Mouse (Mus musculus): Measurements from ENCODE around the gene Fbxo36.
A peak's percentile ranks its signal among the peaks of the same experiment; 100 is the strongest.

Gene Fbxo36

GRCm38 (mm10) chr1:84860360-84861254, 21.0 kb downstream of the Fbxo36 start:
- no peak for DNase-seq

- no peak for DNase-seq
These were observed 21.6 kb downstream of the Fbxo36 start for GRCm38 (mm10) chr1:84861255-84861630.

- DNase-seq = no peak
These were observed 25.0 kb downstream of the Fbxo36 start for GRCm38 (mm10) chr1:84864645-84865044.

GRCm38 (mm10) chr1:84866231-84866630, 26.6 kb downstream of the Fbxo36 start:
- peak; percentile 72 to 75 for DNase-seq

GRCm38 (mm10) chr1:84866706-84867230, 27.1 kb downstream of the Fbxo36 start:
- DNase-seq = no peak

- DNase-seq = no peak
These were observed 28.7 kb downstream of the Fbxo36 start for GRCm38 (mm10) chr1:84868311-84868710.

GRCm38 (mm10) chr1:84868841-84869240, 29.2 kb downstream of the Fbxo36 start:
- DNase-seq = no peak

- DNase-seq = peak in 1 of 2 experiments; percentile 27
These were observed 29.9 kb downstream of the Fbxo36 start for GRCm38 (mm10) chr1:84869498-84869897.

GRCm38 (mm10) chr1:84871131-84871530, 31.5 kb downstream of the Fbxo36 start:
- peak; percentile 85 to 93 for DNase-seq

- DNase-seq = peak; percentile 71 to 87
These were observed 32.5 kb downstream of the Fbxo36 start for GRCm38 (mm10) chr1:84872105-84872504.

- no peak for DNase-seq
These were observed 33.3 kb downstream of the Fbxo36 start for GRCm38 (mm10) chr1:84872939-84873338.

- peak; percentile 56 to 85 for DNase-seq
These were observed 37.9 kb downstream of the Fbxo36 start for GRCm38 (mm10) chr1:84877590-84877989.

- peak; percentile 49 to 66 for DNase-seq
These were observed 40.0 kb downstream of the Fbxo36 start for GRCm38 (mm10) chr1:84879571-84880120.

GRCm38 (mm10) chr1:84881248-84882065, 41.8 kb downstream of the Fbxo36 start:
- DNase-seq = no peak

- DNase-seq = peak in 1 of 2 experiments; percentile 55
These were observed 42.5 kb downstream of the Fbxo36 start for GRCm38 (mm10) chr1:84882066-84882532.

- no peak for DNase-seq
These were observed 43.3 kb downstream of the Fbxo36 start for GRCm38 (mm10) chr1:84882937-84883336.

- DNase-seq = no peak
These were observed 44.2 kb downstream of the Fbxo36 start for GRCm38 (mm10) chr1:84883889-84884288.

- no peak for DNase-seq
These were observed 45.5 kb downstream of the Fbxo36 start for GRCm38 (mm10) chr1:84885174-84885573.

GRCm38 (mm10) chr1:84885921-84886320, 46.3 kb downstream of the Fbxo36 start:
- DNase-seq = no peak

- no peak for DNase-seq
These were observed 49.8 kb downstream of the Fbxo36 start for GRCm38 (mm10) chr1:84889330-84890004.

GRCm38 (mm10) chr1:84890005-84890393, 50.4 kb downstream of the Fbxo36 start:
- no peak for DNase-seq

GRCm38 (mm10) chr1:84890503-84890902, 50.9 kb downstream of the Fbxo36 start:
- DNase-seq = no peak
